Mouse (Mus musculus) forebrain, embryonic 11.5 days (tissue): ENCODE results near the gene Stat5a. TPM values are rescaled to one million over a fixed set of nuclear protein-coding genes. Genes with fewer than 3 reads are reported as not detected.

Experiments used
- ATAC-seq: fragments of 200-750 bp; cut with Nextera tagmentation; replicated peaks from 2 replicates; pipeline ENCODE4 v1.8.0; 2017; ENCODE audit warnings: moderate TSS enrichment; ENCODE audit not compliant: low FRiP score
- DNase-seq: peaks from one replicate; pipeline ENCODE4 v3.0.0-alpha.2; 2017; ENCODE audit warnings: low spot score
- H3K27ac ChIP-seq: fragments of 300-500 bp; sonication (generic); 2 replicates; pipeline ENCODE4 v1.5.1; 2014; ENCODE audit warnings: low read depth, low read length
- H3K27me3 ChIP-seq: fragments of 300-500 bp; sonication (generic); 2 replicates; pipeline ENCODE4 v1.6.1; 2014; ENCODE audit warnings: mild to moderate bottlenecking, low read length, mixed read lengths; ENCODE audit not compliant: control insufficient read depth, insufficient read depth
- H3K36me3 ChIP-seq: fragments of 300-500 bp; sonication (generic); 2 replicates; pipeline ENCODE4 v1.6.1; 2014; ENCODE audit warnings: mild to moderate bottlenecking, low read length, moderate library complexity, mixed read lengths; ENCODE audit not compliant: control insufficient read depth, insufficient read depth
- H3K4me1 ChIP-seq: fragments of 300-500 bp; sonication (generic); replicated peaks from 2 replicates; pipeline ENCODE4 v1.6.1; 2014; ENCODE audit warnings: low read length, mixed read lengths; ENCODE audit not compliant: control insufficient read depth, insufficient read depth
- H3K4me2 ChIP-seq: fragments of 300-500 bp; sonication (generic); 2 replicates; pipeline ENCODE4 v1.6.1; 2014; ENCODE audit warnings: low read depth, mild to moderate bottlenecking, low read length, moderate library complexity, mixed read lengths; ENCODE audit not compliant: severe bottlenecking
- H3K4me3 ChIP-seq: fragments of 300-500 bp; sonication (generic); 2 replicates; pipeline ENCODE4 v1.5.1; 2014; ENCODE audit warnings: low read depth, low read length
- H3K9ac ChIP-seq: fragments of 300-500 bp; sonication (generic); 2 replicates; pipeline ENCODE4 v1.6.1; 2014; ENCODE audit warnings: low read length
- H3K9me3 ChIP-seq: fragments of 300-500 bp; sonication (generic); 2 replicates; pipeline ENCODE4 v1.6.1; 2016; ENCODE audit warnings: low read length, mixed read lengths; ENCODE audit not compliant: control insufficient read depth
- WGBS: fragments of 180-500 bp; shearing (Covaris S2); extraction: QIAGEN DNeasy Blood & Tissue Kit; methylation state at CpG from one replicate; pipeline ENCODE4 v1.1.7; 2014; 5-methylcytosine and 5-hydroxymethylcytosine counted together
- polyA plus RNA-seq: library from polyadenylated mRNA; unstranded; fragments of >200 nt; fragmentation: Nextera tagmentation; extraction: Ambion mirVana; gene quantifications from 2 replicates; pipeline ENCODE4 v1.2.1, GENCODE M21; 2014

The Stat5a gene
- polyA plus RNA-seq, 1 experiment from 2014 or later = 1.3 TPM

DNA sequence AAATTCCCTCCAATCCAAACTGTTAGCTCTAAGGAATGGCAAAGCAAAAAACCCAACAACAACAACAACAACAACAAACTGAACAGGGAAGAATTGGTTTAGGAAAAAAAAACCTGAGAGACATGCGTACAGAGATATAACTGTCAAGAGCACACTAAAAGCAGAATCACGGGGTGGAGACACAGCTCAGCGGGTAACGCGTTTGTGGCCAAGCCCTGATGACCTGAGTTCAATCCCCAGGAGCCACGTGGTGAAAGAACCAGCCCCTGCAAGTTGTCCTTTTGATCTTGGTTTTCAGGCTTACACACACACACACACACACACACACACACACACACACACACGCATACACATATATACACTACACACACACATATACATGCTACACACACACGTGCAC, 40.1 kb upstream of the Stat5a start:
- no peaks in the 10 kb centered on the region for H3K36me3 ChIP-seq
- no peaks in the 10 kb centered on the region for H3K4me1 ChIP-seq
- no peak overlapping the region for H3K4me3 ChIP-seq
- H3K9me3 ChIP-seq = no peaks in the 10 kb centered on the region
- H3K27ac ChIP-seq = no peak overlapping the region
- no peaks in the 10 kb centered on the region for H3K27me3 ChIP-seq
- DNase-seq (peak; percentile 20), ATAC-seq (no peak)
- H3K4me2 ChIP-seq = no peak overlapping the region
- H3K9ac ChIP-seq = no peak overlapping the region
- WGBS = 87% methylated on average over 8 of the region's 8 CpGs

DNA sequence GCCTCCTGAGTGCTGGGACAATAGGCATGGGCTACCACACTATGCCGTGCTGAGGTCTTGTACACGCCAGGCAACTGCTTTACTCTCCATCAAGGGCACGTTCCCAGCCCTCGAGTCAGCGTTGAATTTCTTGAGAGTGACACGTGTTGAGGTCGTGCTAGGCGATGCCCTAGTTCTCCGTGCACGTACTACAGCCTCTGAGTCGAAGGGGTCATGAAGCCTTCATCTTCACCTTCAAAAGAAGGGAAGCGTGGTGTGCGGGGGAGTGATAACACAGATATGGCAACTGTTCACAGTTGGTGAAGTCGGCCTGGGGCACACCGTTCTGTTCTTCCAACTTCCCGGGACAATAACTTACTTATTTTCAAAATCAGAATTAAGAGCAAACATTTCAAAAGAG, 39.5 kb upstream of the Stat5a start:
- Histone ChIP-seq H3K9ac (no peak overlapping the region), H3K4me3 (no peak overlapping the region), H3K4me1 (no peaks in the 10 kb centered on the region), H3K27ac (no peak overlapping the region), H3K36me3 (no peaks in the 10 kb centered on the region), H3K27me3 (no peaks in the 10 kb centered on the region), H3K9me3 (no peaks in the 10 kb centered on the region), H3K4me2 (no peak overlapping the region)
- ATAC-seq (no peak), DNase-seq (peak; percentile 35)
- WGBS = 91% methylated on average over 16 of the region's 16 CpGs

GRCm38 (mm10) chr11:100820047-100820446, 39.1 kb upstream of the Stat5a start:
- DNase-seq = no peak
- H3K36me3 ChIP-seq = no peaks in the 10 kb centered on the region
- H3K4me2 ChIP-seq = no peak overlapping the region
- no peaks in the 10 kb centered on the region for H3K9me3 ChIP-seq
- H3K27ac ChIP-seq = no peak overlapping the region
- H3K4me1 ChIP-seq = no peaks in the 10 kb centered on the region
- no peaks in the 10 kb centered on the region for H3K27me3 ChIP-seq
- ATAC-seq = no peak
- no peak overlapping the region for H3K9ac ChIP-seq
- H3K4me3 ChIP-seq = no peak overlapping the region
- WGBS = 79% methylated on average over 8 of the region's 8 CpGs

- WGBS = 91% methylated on average over 13 of the region's 13 CpGs
- Histone ChIP-seq H3K4me1 (no peaks in the 10 kb centered on the region), H3K27me3 (no peaks in the 10 kb centered on the region), H3K4me2 (no peak overlapping the region), H3K9ac (no peak overlapping the region), H3K27ac (no peak overlapping the region), H3K4me3 (no peak overlapping the region), H3K9me3 (no peaks in the 10 kb centered on the region), H3K36me3 (no peaks in the 10 kb centered on the region)
- no peak for DNase-seq
- ATAC-seq = no peak
Measured at GRCm38 (mm10) chr11:100821605-100822220, 37.4 kb upstream of the Stat5a start.

DNA sequence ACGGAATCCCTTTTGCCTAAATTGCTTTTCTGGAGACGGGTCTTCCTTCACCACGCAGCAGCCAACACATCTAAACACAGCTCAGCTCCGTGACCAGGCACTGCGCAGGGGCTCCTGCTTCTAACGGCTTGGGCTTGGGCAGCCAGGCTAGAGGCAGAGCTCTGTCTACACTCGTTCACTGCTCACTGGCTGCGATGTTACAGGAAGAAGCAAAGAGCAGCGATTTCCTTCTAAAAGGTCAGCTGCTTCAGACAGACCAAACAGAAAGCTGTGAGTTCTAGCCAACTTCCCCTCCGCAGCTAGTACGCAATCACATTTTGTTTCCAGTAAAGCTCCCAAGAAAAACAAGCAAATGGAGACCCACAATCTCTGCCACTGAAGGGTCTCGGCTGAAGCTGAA, 36.8 kb upstream of the Stat5a start:
- DNase-seq (no peak), ATAC-seq (no peak)
- Histone ChIP-seq H3K4me2 (no peak overlapping the region), H3K9me3 (no peaks in the 10 kb centered on the region; the same call in 1 of the 2 replicates), H3K27ac (no peak overlapping the region), H3K36me3 (no peaks in the 10 kb centered on the region), H3K4me3 (no peak overlapping the region), H3K9ac (no peak overlapping the region), H3K27me3 (no peaks in the 10 kb centered on the region), H3K4me1 (no peaks in the 10 kb centered on the region)
- 83% methylated on average over 12 of the region's 12 CpGs for WGBS

- Histone ChIP-seq H3K9ac (no peak overlapping the region), H3K4me1 (no peaks in the 10 kb centered on the region), H3K27ac (no peak overlapping the region), H3K9me3 (no peaks in the 10 kb centered on the region; the same call in 1 of the 2 replicates), H3K4me3 (no peak overlapping the region), H3K27me3 (no peaks in the 10 kb centered on the region), H3K4me2 (no peak overlapping the region), H3K36me3 (no peaks in the 10 kb centered on the region)
- ATAC-seq (no peak), DNase-seq (no peak)
- 78% methylated on average over 8 of the region's 8 CpGs for WGBS
Measured at GRCm38 (mm10) chr11:100823543-100824313, 35.4 kb upstream of the Stat5a start.

DNA sequence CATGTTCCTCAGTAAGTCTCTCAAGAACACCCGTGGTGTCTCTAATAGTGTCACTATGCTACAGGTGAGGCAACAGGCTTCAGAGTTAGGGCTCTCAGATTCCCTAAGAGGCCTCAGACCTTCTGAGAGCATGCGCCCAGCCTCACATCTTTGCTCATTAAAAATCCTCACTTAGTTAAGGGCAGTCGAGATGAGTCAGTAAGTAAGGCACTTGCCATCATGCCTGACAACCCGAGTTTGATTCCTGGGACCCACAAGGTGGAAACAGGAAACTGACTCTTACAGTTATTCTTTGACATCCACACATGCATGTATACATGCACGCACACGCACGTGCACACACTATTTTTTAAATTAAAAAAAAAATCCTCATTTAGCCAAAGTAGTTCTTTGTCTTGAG, 34.7 kb upstream of the Stat5a start:
- H3K9ac ChIP-seq = no peak overlapping the region
- no peak overlapping the region for H3K27ac ChIP-seq
- no peak for DNase-seq
- no peak overlapping the region for H3K4me2 ChIP-seq
- WGBS = 88% methylated on average over 7 of the region's 7 CpGs
- no peaks in the 10 kb centered on the region; the same call in 1 of the 2 replicates for H3K9me3 ChIP-seq
- H3K4me1 ChIP-seq = no peaks in the 10 kb centered on the region
- H3K4me3 ChIP-seq = no peak overlapping the region
- no peaks in the 10 kb centered on the region for H3K36me3 ChIP-seq
- H3K27me3 ChIP-seq = no peaks in the 10 kb centered on the region
- ATAC-seq = no peak

DNA sequence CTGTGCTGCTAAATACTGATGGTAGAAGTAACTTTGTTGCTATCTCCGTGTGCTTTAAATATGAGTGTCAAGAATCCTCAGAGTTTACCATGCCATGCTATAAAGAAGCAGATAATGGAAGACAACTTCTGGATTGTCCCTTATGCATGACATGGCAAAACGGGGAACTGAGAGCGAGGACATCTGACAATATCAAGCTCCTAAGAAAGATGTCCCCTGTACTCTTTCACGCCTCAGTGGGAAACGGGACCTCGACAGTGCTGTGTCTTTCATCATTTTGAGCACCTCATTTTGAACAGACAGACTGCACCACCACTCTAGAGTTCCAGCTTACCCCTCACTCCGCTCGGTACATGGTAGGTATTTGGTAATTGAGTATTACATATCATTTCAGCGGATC, 33.7 kb upstream of the Stat5a start:
- ATAC-seq = no peak
- Histone ChIP-seq H3K27ac (no peak overlapping the region), H3K4me1 (no peaks in the 10 kb centered on the region)

More for the DNA sequence above, 33.7 kb upstream of the Stat5a start:
- no peaks in the 10 kb centered on the region; the same call in 1 of the 2 replicates for H3K9me3 ChIP-seq
- no peaks in the 10 kb centered on the region for H3K27me3 ChIP-seq
- no peaks in the 10 kb centered on the region for H3K36me3 ChIP-seq
- H3K9ac ChIP-seq = no peak overlapping the region
- H3K4me3 ChIP-seq = no peak overlapping the region
- DNase-seq = no peak
- H3K4me2 ChIP-seq = no peak overlapping the region
- 85% methylated on average over 9 of the region's 9 CpGs for WGBS
